Mouse (Mus musculus) E14TG2a.4 (cell line): ENCODE results near the gene Zbtb20.

Source experiments
- CTCF ChIP-seq: conservative IDR thresholded peaks from 2 replicates; pipeline ENCODE4 v1.5.1; 2014; ENCODE audit warnings: low read length
- NANOG ChIP-seq: IDR thresholded peaks from 2 replicates; pipeline ENCODE4 v1.6.1; 2014; ENCODE audit warnings: borderline replicate concordance, low read length, mixed read lengths
- POU5F1 ChIP-seq: IDR thresholded peaks from 2 replicates; pipeline ENCODE4 v1.6.1; 2014; ENCODE audit warnings: low read length, borderline replicate concordance

DNA sequence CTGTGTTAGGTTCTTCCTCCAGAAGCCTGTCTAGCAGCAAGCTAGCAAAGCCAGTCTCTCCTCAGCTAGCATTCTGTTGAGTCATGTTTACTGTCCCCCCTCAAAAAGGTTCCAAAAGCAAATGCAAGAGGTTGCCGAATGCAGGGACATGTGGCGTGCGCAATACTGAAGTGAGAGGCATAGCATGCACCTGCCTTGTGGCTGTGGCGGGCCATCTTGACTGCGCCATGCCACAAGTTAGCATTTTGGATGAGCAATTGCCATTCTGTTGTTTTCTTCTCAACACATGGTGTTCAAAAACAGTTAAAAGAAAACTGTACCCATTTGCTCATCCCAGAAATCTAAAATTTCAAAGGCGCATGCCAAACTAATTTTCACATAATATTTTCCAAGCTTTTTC is 649.9 kb downstream of the Zbtb20 start:
- TF ChIP-seq CTCF (no peak), POU5F1 (no peak), NANOG (no peak)
